Mouse (Mus musculus) G1E (cell line): ENCODE results near the gene Ddx20. TPM values are rescaled to one million over a fixed set of nuclear protein-coding genes. Genes with fewer than 3 reads are reported as not detected.

Experiments used
- ATAC-seq: 2 replicates; pipeline ENCODE4 v1.8.0; 2016; ENCODE audit warnings: mild to moderate bottlenecking; ENCODE audit not compliant: insufficient number of reproducible peaks, poor library complexity, low FRiP score, severe bottlenecking; ENCODE audit errors: extremely low read depth
- DNase-seq: peaks from one replicate; pipeline ENCODE4 v3.0.0; 2012; ENCODE audit warnings: low spot score
- H3K27me3 ChIP-seq: 2 replicates; pipeline ENCODE4 v1.6.1; 2012; ENCODE audit warnings: mild to moderate bottlenecking, low read length, inconsistent platforms; ENCODE audit not compliant: insufficient read depth
- H3K36me3 ChIP-seq: replicated peaks from 2 replicates; pipeline ENCODE3; 2012; ENCODE audit warnings: mild to moderate bottlenecking, inconsistent platforms
- H3K4me1 ChIP-seq: 2 replicates; pipeline ENCODE4 v1.6.1; 2012; ENCODE audit warnings: low read depth, low read length, inconsistent platforms, mixed read lengths; ENCODE audit not compliant: insufficient read depth
- H3K4me3 ChIP-seq: 2 replicates; pipeline ENCODE4 v1.5.1; 2012; ENCODE audit warnings: low read depth, mild to moderate bottlenecking, inconsistent platforms, low read length, moderate library complexity, mixed read lengths
- H3K9me3 ChIP-seq: replicated peaks from 2 replicates; pipeline ENCODE4 v1.6.1; 2012; ENCODE audit warnings: inconsistent platforms
- CTCF ChIP-seq: IDR thresholded peaks from 2 replicates; pipeline ENCODE4 v1.5.1; 2012; ENCODE audit warnings: low read depth, low read length, inconsistent platforms, mixed read lengths
- GATA1 ChIP-seq: IDR thresholded peaks from 2 replicates; pipeline ENCODE4 v1.6.1; 2012; ENCODE audit warnings: borderline replicate concordance, low read length, inconsistent platforms, mixed read lengths
- GATA2 ChIP-seq: IDR thresholded peaks from 2 replicates; pipeline ENCODE4 v1.6.1; 2012; ENCODE audit warnings: low read depth, low read length, inconsistent platforms, borderline replicate concordance
- POLR2AphosphoS5 ChIP-seq: IDR thresholded peaks from 2 replicates; pipeline ENCODE4 v1.6.1; 2012; ENCODE audit warnings: low read depth, low read length, inconsistent platforms; ENCODE audit not compliant: insufficient replicate concordance
- TAL1 ChIP-seq: conservative IDR thresholded peaks from 2 replicates; pipeline ENCODE4 v1.6.1; 2012; ENCODE audit warnings: low read depth, low read length, inconsistent platforms, mixed read lengths
- polyA plus RNA-seq: library from polyadenylated mRNA; stranded (reverse); fragments of >175 nt; gene quantifications from 2 replicates; pipeline ENCODE4 v1.2.3, GENCODE M21; 2012
- total RNA-seq, 2 experiments: library from RNA; stranded (forward) in 1 of 2; stranded (reverse) in 1 of 2; fragments of 200-1000 nt in 1 of 2; fragments of >200 nt in 1 of 2; fragmentation: Nextera tagmentation in 1 of 2; gene quantifications; 2 replicates each; pipeline ENCODE4 v1.2.3; 2014 to 2017

The Ddx20 gene
- total RNA-seq (2014; fragmentation: Nextera tagmentation) (32.2 and 34.1 TPM in 2 replicates), total RNA-seq (2017) (70.5 and 75.5 TPM in 2 replicates), polyA plus RNA-seq (13.9 and 16.1 TPM in 2 replicates)

DNA sequence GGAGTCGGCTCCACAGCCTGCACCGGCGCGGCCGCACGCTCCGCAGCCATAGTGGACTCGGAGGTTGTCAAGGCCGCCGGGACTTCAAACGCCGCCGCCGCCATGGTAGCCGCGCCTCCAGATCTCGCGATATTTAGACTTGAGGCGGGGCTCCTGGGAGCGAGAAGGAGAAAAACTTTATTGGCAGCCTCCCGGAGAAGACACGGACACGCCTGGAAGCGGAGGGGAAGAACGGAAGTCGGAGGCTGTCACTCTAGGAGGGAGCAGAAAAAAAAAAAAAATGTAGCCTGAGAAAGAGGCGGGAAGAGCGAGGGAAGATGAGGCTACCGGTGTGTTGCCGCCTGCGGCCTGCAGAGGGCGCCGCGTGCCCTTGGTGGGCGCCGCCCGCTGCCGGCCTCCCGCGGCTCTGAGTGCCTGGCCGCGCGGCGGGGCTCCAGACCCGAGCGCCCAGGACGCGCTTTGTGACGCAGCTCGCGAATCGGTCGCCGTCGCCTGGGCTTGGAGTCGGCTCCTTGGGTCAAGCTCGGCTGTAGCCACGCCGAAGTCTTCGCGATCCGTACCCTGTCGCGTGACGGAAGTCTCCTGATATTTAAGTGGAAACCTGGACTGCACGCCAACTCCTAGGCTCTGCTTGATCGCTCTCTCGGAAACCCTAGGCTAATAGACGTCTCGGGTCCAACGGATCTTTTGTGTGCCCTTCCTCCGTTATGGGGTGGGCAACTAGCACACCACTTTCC is at the start of gene Ddx20:
Gene Ddx20, minus strand, starts transcription at position 251 of the 737 bp plus-strand sequence.
- H3K27me3 ChIP-seq = no peaks in the 10 kb centered on the region
- TF ChIP-seq GATA1 (no peak), CTCF (peak; percentile 78), GATA2 (no peak)
- ATAC-seq = peak; percentile 95
- H3K4me3 ChIP-seq = peak within 1 kb of the TSS; percentile 98
- peak; percentile 88 for DNase-seq
- peaks cover 18% of the 10 kb centered on the region for H3K4me1 ChIP-seq
- H3K36me3 ChIP-seq = peaks cover 26% of the 10 kb centered on the region
- no peaks in the 10 kb centered on the region for H3K9me3 ChIP-seq

DNA sequence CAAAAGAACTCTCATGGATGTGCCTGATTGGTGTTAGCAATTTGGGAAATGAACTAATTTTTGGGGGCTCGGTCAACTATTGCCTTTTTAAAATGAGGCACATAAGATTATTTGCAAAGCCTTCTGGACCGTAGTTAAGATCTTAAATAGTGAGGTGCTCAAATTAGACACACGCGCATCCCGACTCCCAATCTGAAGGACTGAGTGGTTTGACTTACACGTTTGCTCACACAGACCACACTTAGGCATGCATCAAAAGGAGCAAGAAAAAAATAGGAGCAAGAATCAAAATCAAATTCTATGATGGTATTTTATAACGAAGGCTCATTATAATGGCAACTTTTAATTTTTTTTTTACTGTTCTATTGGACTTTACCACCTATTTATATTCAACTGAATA is 49.7 kb upstream of the Ddx20 start:
- Histone ChIP-seq H3K4me3 (no peak overlapping the region), H3K27me3 (no peaks in the 10 kb centered on the region), H3K9me3 (no peaks in the 10 kb centered on the region), H3K36me3 (peaks cover 71% of the 10 kb centered on the region), H3K4me1 (no peaks in the 10 kb centered on the region)
- no peak for TF ChIP-seq GATA2
- no peak for TF ChIP-seq TAL1
- TF ChIP-seq GATA1 = no peak
- TF ChIP-seq CTCF = no peak
- no peak for TF ChIP-seq POLR2AphosphoS5
- ATAC-seq (no peak), DNase-seq (no peak)

DNA sequence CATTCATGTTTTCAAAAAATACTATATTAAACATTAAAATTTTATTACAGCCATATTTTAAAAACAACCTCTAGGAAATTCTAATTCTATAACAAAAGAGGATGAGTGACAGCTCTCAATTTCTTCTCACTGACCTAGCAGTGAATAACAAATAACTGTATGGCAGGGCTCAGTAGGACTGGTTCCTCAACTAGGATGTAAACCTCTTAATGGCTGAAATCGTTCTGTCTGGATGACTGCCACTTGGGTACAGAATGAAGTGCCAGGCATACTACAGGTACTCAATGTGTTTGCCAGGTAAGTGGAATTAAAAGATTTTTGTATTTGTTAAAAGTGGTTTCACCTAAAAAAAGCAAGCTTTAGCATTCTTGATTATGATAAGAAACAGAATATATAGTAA is 48.8 kb upstream of the Ddx20 start:
- peaks cover 73% of the 10 kb centered on the region for H3K36me3 ChIP-seq
- no peak for ATAC-seq
- H3K27me3 ChIP-seq = no peaks in the 10 kb centered on the region
- no peaks in the 10 kb centered on the region for H3K4me1 ChIP-seq
- no peak for DNase-seq
- TF ChIP-seq CTCF (no peak), TAL1 (no peak), GATA1 (no peak), GATA2 (no peak), POLR2AphosphoS5 (no peak)
- H3K9me3 ChIP-seq = no peaks in the 10 kb centered on the region
- no peak overlapping the region for H3K4me3 ChIP-seq

- DNase-seq = no peak
- TF ChIP-seq TAL1 (no peak), POLR2AphosphoS5 (no peak), GATA1 (no peak), CTCF (no peak), GATA2 (no peak)
- H3K9me3 ChIP-seq = no peaks in the 10 kb centered on the region
- no peaks in the 10 kb centered on the region for H3K27me3 ChIP-seq
- no peak overlapping the region for H3K4me3 ChIP-seq
- H3K4me1 ChIP-seq = no peaks in the 10 kb centered on the region
- H3K36me3 ChIP-seq = peaks cover 76% of the 10 kb centered on the region
- ATAC-seq = no peak
These were observed 47.9 kb upstream of the Ddx20 start for GRCm38 (mm10) chr3:105735285-105735684.

- no peak for ATAC-seq
- H3K4me1 ChIP-seq = no peaks in the 10 kb centered on the region
- H3K4me3 ChIP-seq = no peak overlapping the region
- H3K9me3 ChIP-seq = no peaks in the 10 kb centered on the region
- H3K36me3 ChIP-seq = peaks cover 81% of the 10 kb centered on the region
- no peaks in the 10 kb centered on the region for H3K27me3 ChIP-seq
- no peak for DNase-seq
- TF ChIP-seq GATA1 (no peak), GATA2 (no peak), TAL1 (no peak), POLR2AphosphoS5 (no peak), CTCF (no peak)
These were observed 46.2 kb upstream of the Ddx20 start for GRCm38 (mm10) chr3:105733538-105733937.

- Histone ChIP-seq H3K4me3 (no peak overlapping the region), H3K27me3 (no peaks in the 10 kb centered on the region), H3K9me3 (no peaks in the 10 kb centered on the region), H3K4me1 (no peaks in the 10 kb centered on the region), H3K36me3 (peaks cover 76% of the 10 kb centered on the region)
- ATAC-seq = no peak
- no peak for DNase-seq
- TF ChIP-seq GATA2 (no peak), POLR2AphosphoS5 (no peak), CTCF (no peak), GATA1 (no peak), TAL1 (no peak)
These were observed 45.0 kb upstream of the Ddx20 start for GRCm38 (mm10) chr3:105732360-105732759.
